Mouse (Mus musculus) left cerebral cortex, adult 11 months (tissue): ENCODE measurements around the gene Tbx6.

Experiments used
- DNase-seq: peaks from one replicate; pipeline ENCODE4 v3.0.0; 2022; ENCODE audit warnings: low spot score

Gene Tbx6

GRCm38 (mm10) chr7:126817595-126817994 lies 36.3 kb downstream of the Tbx6 start:
- DNase-seq, result no peak

- no peak for DNase-seq
These were observed 37.5 kb downstream of the Tbx6 start for GRCm38 (mm10) chr7:126818818-126819217.

GRCm38 (mm10) chr7:126821835-126822511 lies 40.7 kb downstream of the Tbx6 start:
- DNase-seq, result no peak

- DNase-seq, result no peak
These were observed 41.5 kb downstream of the Tbx6 start for GRCm38 (mm10) chr7:126822741-126823140.

GRCm38 (mm10) chr7:126823202-126823711 lies 42.0 kb downstream of the Tbx6 start:
- DNase-seq, result no peak

- DNase-seq, result no peak
These were observed 42.7 kb downstream of the Tbx6 start for GRCm38 (mm10) chr7:126823940-126824339.

GRCm38 (mm10) chr7:126825403-126825802 lies 44.1 kb downstream of the Tbx6 start:
- DNase-seq, result no peak

- DNase-seq, result no peak
These were observed 44.7 kb downstream of the Tbx6 start for GRCm38 (mm10) chr7:126825952-126826351.

GRCm38 (mm10) chr7:126831539-126831938 lies 50.3 kb downstream of the Tbx6 start, which contains the start of gene 4930451I11Rik:
Gene 4930451I11Rik, minus strand, starts transcription at chr7:126831639.
- no peak for DNase-seq

- DNase-seq, result peak; percentile 75
These were observed 50.8 kb downstream of the Tbx6 start for GRCm38 (mm10) chr7:126832036-126832598.

GRCm38 (mm10) chr7:126833294-126833693 lies 52.0 kb downstream of the Tbx6 start:
- no peak for DNase-seq
